Mouse (Mus musculus): Measurements from ENCODE around the gene Srrm1.

DNA sequence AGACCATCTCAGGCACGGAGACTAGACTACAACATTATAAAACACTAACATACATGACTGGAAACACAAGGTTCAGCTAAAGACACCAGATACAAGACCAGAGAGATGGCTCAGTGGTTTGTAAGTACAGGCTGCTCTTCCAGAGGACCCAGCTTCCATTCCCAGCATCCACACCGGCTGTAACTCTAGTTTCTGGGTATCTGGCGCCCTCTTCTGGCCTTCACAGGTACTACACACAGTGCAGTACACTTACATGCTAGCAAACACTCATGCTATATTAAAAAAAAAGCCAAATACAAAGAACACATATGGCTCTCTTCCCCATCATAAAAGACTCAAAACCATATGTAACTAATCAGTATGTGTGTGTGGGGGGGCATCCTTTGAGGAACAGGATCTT is 22.3 kb upstream of the Srrm1 start:
- TF ChIP-seq POLR2A (IDR thresholded peaks at IDR 0.05; ENCODE audit: insufficient read depth, low read depth, low read length) = no peak
- TF ChIP-seq CTCF (IDR thresholded peaks at IDR 0.05; ENCODE audit: insufficient read depth, low read depth, low read length) = no peak
